Mouse (Mus musculus) ES-E14 (cell line): ENCODE results near the gene Sidt1.

Source experiments
- CHD2 ChIP-seq: IDR thresholded peaks from 2 replicates; pipeline ENCODE4 v1.6.1; 2014; ENCODE audit warnings: mild to moderate bottlenecking, low read depth, low read length, inconsistent platforms
- HCFC1 ChIP-seq: IDR thresholded peaks from 2 replicates; pipeline ENCODE4 v1.6.1; 2012; ENCODE audit warnings: low read length, inconsistent platforms, borderline replicate concordance; ENCODE audit not compliant: insufficient read depth
- MAFK ChIP-seq: IDR thresholded peaks from 2 replicates; pipeline ENCODE4 v1.6.1; 2014; ENCODE audit warnings: mild to moderate bottlenecking, low read depth, low read length, inconsistent platforms; ENCODE audit not compliant: insufficient read depth
- ZC3H11A ChIP-seq: IDR thresholded peaks from 2 replicates; pipeline ENCODE4 v1.6.1; 2012; ENCODE audit warnings: low read depth, mild to moderate bottlenecking, inconsistent platforms, low read length, borderline replicate concordance
- ZNF384 ChIP-seq: IDR thresholded peaks from 2 replicates; pipeline ENCODE4 v1.6.1; 2012; ENCODE audit warnings: low read depth, low read length, inconsistent platforms

DNA sequence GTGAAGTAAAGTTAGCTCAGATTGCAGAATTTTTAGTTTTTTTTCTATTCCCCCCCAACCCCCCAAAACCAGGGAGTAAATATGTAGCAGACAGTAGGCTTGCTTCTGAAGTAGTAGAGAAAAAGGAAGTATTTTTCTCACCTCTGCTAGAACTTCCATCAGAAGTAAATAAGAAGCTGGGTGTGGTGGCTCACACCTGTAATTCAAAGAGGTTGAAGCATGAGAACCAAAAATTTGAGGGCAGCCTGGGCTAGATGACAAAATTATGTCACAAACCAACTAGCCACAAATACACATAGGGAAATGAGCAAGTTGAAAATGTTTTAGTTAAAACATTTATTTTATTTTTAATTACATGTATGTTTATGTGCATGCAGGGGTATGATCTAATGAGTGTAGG lies 4.5 kb upstream of the Sidt1 start:
- no peak for TF ChIP-seq MAFK
- TF ChIP-seq ZNF384, result no peak
- no peak for TF ChIP-seq ZC3H11A
- TF ChIP-seq HCFC1, result no peak
- no peak for TF ChIP-seq CHD2
